Mouse (Mus musculus) MEL (cell line): Measurements from ENCODE around the gene Zfp462.

ENCODE experiments used
- CTCF ChIP-seq, 3 experiments: IDR thresholded peaks in 2 of 3; conservative IDR thresholded peaks in 1 of 3; 2 replicates each; pipeline ENCODE4 v1.5.1; 2011 to 2012; ENCODE audit warnings: low read length in 3 of 3, low read depth in 2 of 3, mild to moderate bottlenecking in 2 of 3, improper control_type of control experiment in 1 of 3, inconsistent platforms in 1 of 3, mixed read lengths in 1 of 3, moderate library complexity in 1 of 3; ENCODE audit not compliant: control insufficient read depth in 1 of 3, insufficient read depth in 1 of 3, poor library complexity in 1 of 3, severe bottlenecking in 1 of 3
- POLR2A ChIP-seq, 2 experiments: IDR thresholded peaks; 2 replicates each; pipeline ENCODE4 v1.6.1; 2011 to 2012; ENCODE audit warnings: low read length in 2 of 2, mild to moderate bottlenecking in 2 of 2, control low read depth in 1 of 2, improper control_type of control experiment in 1 of 2, low read depth in 1 of 2, moderate library complexity in 1 of 2; ENCODE audit not compliant: control insufficient read depth in 1 of 2, insufficient read depth in 1 of 2, poor library complexity in 1 of 2
- UBTF ChIP-seq: IDR thresholded peaks from 2 replicates; pipeline ENCODE4 v1.6.1; 2012; ENCODE audit warnings: low read depth, mild to moderate bottlenecking, inconsistent platforms, low read length, improper control_type of control experiment, moderate library complexity, borderline replicate concordance; ENCODE audit not compliant: insufficient read depth

- no peak for TF ChIP-seq UBTF
- TF ChIP-seq POLR2A (IDR thresholded peaks at IDR 0.05; ENCODE audit: control insufficient read depth in 1 of 2, insufficient read depth in 1 of 2, low read depth in 1 of 2, low read length in 2 of 2, poor library complexity in 1 of 2): no peak
- no peak for TF ChIP-seq CTCF (IDR thresholded peaks at IDR 0.05 in 2 of 3, conservative IDR thresholded peaks at IDR 0.05 in 1 of 3; ENCODE audit: control insufficient read depth in 1 of 3, insufficient read depth in 1 of 3, low read depth in 2 of 3, low read length in 3 of 3, poor library complexity in 1 of 3, severe bottlenecking in 1 of 3)
Measured at GRCm38 (mm10) chr4:54987926-54988325, 43.1 kb downstream of the Zfp462 start.
